Mouse (Mus musculus) lung, postnatal 25 days (tissue): ENCODE measurements around the gene Tdrd3.

ENCODE experiments used
- DNase-seq: peaks from one replicate; pipeline ENCODE4 v3.0.0; 2022; ENCODE audit warnings: low spot score

The Tdrd3 gene

DNA sequence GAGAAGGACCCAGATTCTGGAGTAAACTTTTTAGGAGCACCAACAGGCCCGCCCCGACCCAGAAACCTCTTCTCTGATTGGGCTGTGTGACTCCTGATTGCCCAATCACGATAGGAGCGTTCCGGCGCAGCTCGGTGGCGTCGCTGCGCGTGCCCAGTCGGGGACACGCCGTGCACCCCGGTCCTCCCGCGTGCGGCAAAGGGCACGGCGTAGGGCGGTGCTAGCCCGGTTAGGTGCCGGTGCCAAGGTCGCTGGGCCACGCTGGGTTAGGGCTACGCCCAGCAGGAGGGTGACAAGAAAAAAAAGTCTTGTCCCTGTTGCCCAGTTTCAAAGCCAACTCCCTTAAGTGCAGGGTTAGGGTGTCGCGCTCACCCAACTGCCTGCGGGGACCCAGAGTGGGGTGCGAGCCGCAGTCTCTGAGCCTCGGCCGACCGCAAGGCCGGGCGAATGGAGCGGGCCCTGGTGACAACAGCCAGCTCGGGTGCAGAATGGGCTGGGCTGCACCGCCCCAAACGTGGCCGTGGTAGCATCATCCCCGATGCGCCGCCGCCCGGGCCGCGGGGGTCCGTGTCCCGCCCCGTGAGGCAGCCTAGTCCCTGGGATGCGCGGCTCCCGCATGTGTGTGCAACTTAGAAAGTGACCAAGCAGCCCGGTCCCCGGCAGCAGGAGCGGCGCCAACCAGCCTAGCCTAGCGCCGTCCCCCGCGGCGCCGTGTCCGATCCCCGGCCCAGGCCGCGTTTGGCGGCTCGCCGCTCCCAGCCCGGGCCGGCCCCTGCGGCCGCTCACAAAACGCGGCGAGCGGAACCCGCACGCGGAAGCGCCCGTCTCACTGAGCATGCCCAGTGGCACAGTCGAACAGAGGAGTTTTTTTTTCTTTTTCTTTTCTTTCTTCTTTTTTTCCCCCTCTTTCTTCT, at the start of gene Tdrd3:
Tdrd3 (plus strand) TSS at position 832 of the 914 bp plus-strand sequence.
- peak; percentile 97 for DNase-seq

DNA sequence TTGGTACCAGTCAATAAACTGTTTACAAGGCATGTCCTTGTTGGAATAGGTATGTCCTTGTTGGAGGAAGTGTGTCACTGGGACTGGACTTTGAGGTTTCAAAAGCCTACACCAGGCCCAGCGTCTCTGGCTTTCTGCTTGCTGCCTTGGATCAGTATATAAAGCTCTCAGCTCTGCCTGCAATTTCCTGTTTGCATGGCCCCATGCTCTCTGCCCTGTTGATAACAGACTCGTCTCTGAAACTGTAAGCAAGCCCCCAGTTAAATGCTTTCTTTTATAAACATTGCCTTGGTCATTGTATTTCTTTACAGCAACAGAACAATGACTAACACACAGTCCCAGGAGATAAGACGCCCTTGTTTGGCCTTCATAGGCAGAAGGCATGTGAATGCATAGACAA, 49.3 kb upstream of the Tdrd3 start:
- peak; percentile 48 for DNase-seq

DNA sequence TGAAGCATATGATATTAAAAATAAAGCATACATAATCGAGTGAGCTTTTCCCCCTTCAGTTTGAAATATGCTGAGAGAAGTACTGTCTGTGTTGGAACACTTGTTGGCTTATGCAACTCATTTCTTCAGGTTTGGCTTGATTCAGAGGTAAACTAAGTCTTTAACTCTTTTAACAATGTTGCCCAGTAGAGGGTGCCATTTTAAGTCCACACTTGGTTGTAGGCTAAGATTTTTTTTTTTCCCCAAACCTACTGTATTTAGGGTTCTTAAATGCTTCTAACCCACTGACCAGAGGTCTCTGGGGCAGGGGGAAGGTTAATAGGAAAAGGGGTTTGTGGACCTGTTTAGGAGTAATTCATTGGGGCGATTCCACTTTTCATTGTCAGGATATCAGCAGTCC, 33.4 kb upstream of the Tdrd3 start:
- DNase-seq = no peak

DNA sequence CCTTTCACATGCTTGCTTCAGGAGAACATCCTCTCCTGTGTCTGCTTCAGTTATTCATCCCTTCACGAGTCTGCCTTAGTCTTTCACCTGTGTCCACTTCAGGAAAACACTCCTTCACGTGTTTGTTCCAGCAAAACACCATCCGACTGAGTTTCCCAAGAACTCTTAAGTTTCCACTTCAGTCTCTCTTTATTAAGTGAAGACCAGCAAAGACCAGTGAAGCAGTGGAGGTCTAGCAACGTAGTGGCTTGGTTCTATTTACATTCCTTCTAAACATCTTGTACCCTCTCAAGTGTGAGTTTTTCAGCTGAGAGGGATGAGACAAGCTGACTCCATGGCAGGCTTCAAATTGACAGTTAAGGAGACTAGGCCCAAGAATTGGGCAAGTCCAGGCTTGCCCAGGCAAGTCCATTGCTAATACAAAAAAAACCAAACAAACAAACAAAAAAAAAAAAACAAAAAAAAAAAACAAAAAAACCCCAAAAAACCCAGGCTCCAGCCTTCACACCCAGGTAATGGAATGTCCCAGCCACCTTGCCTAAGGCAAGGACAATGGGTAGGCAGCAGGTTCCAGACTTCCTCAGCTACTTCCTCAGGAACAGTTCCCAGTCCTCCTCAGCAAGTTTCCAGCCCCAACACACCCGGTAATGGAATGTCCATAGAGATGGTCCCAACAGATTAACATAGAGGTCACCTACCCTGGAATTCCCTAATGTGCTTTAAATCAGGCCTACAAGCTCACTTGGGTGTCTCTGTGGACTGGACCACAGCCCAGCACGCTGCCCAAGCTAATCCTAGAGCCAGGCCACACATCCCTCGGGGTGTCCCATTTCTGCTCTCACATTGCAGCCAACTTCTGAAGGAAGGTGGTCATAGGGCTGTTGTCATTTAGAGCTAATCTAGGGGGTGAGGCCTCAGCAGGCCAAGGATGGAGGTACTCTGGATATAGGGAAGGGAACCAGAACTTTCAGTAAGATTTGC, 31.9 kb upstream of the Tdrd3 start:
- peak; percentile 70 for DNase-seq

DNA sequence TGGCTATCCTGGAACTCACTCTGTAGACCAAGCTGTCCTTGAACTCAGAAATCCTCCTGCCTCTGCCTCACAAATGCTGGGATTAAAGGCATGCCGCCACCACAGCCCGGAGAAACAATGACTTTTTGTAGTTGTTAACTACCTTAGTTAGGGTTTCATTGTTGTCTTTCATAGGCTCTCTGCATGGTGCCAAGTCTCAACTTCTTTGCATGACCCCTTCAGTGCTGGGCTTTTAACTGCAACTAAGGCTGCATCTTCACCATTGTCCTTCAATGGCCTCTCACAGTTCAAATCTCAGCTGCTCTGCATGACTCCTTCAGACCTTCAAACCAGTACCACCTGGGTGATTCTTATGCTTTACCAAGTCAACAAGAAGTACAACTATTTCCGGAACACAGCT, 23.3 kb upstream of the Tdrd3 start:
- DNase-seq = no peak

DNA sequence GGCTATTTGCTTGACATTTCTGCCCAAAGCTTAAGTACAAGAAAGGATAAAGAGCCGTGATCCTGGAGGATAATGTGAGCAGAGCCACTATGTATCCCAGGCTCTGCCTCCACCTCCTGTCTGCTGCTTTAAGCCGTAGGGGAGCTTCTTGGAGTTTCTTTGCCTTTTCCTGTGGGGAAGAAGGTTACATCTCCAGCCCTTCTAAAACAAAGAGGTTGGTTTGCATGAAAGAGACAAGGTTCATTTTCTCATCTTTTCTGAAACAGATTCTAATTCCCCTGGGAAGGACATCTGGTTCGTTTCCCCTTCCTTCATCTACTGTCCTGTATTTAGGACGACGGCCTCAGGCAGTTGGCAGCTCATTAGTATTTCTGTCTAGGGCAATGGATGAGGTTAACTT, 19.8 kb upstream of the Tdrd3 start:
- no peak for DNase-seq

DNA sequence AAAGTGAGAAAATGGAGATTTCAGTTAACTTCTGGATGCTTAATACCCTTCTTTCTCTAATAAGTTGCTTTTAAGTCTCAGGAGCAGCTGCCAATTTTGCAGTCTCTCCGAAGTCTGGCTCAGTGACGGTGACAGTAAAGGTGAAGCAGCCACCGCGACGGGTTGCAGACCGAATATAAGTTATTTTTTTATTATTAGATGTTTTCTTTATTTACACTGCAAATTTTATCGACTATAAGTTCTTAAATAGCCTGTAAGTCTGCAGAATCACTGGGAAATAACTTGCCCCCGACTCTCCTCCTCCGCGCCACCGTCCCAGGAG, 992 bp upstream of the Tdrd3 start:
- DNase-seq = no peak

DNA sequence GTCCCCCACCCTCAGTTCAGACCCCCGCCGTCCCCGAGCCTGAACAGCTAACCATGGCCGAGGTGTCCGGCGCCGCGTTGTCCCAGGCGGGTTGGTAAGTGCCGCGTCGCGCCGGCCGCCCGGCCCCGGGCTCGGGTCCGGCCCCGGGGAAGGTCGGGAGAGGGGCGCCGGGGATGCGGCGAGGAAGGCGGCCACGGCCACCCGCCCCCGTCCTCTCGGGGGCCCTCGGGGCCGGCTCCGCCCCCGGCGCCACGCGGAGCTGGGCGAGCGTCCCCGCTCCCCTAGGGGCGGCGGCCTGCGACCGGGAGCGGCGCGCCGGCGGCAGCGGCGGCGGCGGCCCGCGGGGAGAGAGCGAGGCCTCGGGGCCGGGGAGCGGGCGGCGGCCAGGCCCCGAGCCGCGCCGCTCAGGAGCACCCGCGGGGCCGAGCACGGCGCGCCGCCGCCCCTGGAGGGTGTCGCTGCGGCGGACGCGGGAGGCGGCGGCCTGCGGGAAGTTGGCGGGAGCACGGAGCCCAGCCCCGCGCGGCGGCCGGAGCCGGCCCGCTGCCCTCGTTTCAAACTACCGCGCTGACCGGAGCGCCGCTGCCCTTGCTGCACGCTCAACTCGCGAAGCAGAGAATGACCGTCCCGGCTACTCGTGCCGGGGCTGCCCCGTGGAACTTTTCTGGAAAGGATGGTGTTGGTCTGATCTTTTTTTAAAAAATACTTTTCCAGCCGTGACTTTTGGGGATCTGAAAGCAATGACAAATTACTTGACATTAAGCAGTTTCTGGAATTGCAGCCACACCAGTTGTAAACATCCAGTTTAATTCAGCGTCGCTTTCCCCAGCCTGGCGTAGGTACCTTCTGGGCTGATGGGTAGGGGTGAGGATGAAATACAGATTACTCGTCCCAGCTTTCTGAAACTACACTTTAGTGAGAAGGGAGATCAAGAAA, 584 bp downstream of the Tdrd3 start:
- peak; percentile 41 for DNase-seq

DNA sequence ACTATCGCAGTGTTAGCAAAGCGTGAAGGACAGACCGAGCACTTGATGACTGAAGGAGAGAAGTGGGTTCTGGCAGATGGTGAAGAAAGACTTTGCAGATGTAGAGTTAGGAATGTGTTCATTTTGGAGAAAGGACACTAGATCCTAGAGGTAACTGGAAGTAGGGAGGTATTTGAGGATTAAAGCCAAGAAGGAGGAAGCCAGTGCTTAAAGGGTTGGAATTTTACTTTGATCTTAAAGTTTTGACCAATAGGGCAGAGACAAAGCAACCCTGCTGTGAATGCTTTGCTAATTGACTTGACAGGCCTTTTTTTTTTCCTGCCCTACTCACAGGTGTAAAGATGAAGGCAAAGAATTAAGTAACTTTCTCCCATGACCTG, 1.2 kb downstream of the Tdrd3 start:
- no peak for DNase-seq

DNA sequence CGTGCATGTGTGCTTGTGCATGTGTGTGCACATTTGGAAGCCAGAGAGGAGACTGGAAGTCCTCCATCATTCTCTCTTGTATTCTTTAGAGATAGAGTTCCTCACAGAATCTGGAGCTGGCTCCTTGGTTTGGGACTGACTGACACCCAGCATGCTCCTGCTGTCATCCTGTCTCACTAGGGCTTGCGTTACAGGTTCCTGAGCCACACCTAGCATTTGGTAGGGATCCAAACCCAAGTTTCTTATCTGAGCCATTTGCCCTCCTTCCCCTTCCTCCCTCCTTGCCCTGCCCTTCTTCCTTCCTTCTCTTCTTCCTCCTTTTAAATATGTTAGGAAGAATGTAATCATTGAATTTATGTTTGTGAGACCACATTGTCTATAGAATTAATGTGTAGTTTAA, 3.3 kb downstream of the Tdrd3 start:
- no peak for DNase-seq

DNA sequence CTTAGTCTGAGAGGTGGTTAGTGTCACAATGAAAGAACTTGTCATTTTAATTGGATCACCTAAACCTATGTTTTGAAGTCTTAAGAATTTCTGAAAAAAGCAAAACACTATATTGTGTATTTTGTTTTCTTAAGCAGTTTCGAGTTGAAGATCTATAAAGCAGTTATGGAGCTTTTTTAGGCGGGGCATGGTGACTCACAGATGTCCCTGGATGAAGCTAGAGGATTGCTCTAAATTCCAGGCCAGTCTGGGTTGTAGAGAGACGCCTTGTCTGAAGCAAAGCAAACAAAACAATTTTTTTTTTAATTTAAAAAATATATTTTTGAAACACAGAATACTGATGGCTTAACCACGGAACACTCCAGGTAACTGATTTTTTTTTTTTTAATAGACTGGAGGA, 4.1 kb downstream of the Tdrd3 start:
- no peak for DNase-seq

DNA sequence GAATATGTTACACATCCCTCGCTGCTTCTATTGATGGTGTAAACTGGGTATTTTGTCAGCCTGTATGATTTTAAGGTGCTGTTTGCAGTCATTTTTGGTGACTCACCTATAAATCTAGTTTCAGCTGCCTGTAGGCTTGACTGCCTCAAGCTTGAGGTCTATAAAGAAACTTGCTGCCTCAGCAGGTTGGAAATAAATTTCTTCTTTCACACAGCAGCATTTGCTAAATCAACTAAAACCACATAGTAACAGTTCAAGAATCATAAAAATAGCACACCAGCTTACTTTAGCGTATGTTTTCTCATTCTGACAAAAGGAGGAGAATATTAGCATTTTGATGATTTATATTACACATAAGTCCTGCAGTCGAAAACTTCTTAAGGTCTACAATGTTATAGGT, 6.0 kb downstream of the Tdrd3 start:
- no peak for DNase-seq

DNA sequence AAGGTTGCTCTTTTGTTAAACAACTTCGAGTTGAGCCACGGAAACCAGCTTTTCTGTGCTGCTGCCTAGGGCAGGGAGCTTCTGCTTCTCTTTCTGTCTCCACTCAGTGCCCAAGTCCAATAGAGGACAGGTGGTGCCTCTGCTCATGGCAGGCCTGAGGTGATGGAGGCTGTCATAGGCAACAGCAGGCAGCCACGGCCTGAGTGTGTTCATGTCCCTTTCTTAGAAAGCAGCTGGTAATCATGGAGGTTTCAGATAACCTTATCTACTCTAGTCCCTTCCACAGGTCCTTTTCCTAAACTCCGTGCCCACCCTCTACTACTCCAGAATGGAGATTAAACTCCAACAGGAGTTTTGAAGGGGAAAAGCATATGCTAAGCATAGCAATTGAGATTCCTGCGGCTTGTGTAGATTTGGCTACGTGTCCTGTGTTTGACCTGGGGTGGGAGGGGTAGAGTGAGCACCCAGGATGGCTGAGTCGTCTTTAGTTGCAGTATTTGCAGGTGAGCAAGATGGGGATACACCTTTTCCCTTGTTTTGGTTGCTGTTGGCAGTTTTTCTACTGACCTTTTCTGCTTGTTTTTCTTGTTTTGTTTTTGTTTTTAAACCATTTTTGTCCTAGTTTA, 10.0 kb downstream of the Tdrd3 start:
- DNase-seq = no peak

DNA sequence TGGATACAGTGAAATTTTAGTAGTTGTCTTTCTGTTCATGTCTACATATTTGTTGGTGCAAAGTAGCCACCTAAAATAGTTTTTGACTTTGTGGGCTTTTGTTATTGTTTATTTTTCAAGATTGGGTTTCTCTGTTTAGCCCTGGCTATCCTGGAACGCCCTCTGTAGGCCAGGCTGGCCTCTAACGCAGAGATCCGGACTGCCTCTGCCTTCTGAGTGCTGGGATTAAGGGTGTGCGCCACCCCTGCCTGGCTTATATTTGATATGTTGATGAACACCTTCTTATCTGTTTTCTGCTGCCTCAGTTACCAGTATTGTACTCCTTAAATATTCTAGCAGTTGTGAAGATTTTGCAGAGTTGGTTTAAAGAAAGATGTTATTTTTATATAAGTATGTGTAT, 10.6 kb downstream of the Tdrd3 start:
- no peak for DNase-seq

DNA sequence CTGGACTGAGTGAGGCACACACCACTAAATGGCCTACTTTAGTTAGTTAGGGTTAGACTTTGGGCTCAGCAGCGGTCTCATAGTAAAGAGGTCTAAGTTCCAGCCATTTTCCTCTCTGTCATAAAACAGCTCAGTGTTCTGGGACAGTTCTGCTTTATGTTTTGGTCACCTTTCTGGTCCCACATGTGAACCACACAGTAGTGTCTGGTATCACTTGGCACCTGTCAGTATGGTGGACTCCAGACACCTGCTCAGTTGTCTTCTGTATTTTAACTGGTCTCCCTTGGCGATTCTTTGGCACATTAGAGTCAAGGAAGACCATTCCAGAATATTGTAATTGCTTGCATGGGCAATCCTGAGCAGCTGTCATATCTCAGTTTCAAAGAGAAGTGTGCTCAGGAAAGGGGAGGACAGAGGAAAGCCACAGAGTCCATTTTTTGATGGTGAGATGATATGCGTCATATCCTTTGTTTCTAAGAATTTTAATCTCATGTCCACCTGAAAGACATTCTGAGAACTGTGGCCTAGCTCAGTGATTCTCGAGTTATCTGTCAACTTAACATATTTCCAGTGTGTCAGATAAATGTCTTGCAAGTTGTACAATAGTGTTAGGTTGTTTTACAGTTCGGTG, 11.3 kb downstream of the Tdrd3 start:
- DNase-seq = no peak

DNA sequence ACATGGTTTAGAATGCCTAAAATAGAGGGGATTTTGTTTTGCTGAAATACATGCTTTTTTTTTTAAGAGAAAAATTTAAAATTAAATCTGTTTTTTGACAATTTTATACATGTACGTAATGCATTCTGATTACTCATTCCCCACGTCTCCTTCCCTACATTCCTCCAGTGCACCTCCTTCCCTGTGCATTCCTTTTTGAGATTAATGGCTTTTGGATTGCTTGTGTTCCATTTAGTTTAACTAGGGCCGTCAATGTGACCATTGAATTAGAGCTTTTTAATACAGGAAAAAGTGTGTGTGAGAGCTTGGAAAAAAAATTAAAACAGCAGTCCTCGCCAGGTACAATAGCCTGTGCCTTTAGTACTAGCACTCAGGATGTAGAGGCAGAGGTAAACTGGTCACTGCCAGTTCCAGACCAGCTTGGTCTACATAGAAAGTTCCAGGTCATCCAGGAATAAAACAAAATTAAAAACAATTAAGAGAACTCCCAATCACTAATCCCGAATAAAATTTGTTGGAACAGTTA, 17.0 kb downstream of the Tdrd3 start:
- DNase-seq = no peak

DNA sequence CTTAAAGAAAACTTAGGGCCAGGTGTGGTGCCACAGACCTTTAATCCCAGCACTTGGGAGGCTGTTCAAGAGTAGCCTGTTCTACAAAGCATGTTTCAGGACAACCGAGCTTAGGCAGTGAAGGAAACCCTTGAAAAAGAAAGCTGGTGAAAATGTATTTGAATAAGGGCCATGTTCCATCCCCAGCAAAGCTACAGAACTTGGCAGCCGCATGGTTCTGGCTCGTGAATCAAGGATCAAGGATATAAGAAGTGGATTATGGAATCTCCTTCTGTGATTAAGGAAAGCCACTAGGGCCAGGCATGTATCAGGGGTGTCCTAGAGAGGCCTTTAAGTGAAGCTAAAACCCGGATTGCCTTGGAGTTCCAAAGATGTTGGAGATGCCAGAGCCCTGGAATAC, 18.9 kb downstream of the Tdrd3 start:
- no peak for DNase-seq

DNA sequence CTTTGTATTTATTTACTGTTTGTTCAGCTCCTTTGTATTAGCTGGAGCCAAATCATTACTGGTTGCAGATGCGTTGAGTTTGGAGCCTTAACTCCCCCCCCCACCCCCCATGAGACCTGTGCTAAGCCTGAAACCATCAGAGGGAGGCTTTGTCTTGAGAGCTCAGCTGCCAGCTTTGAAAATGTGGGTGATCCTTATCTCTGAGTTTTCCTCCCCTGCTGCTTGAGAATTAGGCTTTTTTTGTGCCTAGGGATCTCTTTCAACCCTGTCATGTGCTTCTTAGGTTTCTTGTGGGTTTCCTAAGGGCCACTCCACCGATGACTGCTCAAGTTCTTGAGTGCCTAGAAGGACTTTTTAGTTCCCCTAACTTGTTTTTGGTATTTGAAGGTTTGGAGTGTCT, 23.3 kb downstream of the Tdrd3 start:
- peak; percentile 38 for DNase-seq

DNA sequence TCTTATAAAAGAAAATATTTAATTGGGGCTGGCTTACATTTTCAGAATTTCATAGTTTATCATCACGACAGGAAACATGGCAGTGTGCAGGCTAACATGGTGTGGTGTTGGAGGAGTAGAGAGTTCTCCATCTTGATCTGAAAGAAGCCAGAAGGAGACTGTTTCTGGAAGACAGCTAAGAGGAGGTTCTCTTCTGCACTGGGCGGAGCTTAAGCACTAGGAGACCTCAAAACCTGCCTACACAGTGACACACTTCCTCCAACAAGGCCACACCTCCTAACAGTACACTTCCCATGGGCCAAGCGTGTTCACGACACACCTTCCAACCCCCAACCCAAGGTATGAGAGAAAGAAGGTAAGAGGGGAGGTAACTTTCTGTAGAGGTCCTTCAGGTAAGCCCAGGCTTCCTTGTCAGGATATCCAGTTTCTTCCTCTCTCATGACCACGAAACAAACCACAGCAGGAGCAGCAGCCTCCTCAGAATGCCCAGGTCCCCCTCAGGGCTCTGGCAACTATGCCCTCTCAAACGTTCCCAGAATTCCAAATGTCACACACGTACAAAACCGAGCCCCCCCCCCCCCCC, 30.0 kb downstream of the Tdrd3 start:
- DNase-seq = no peak

DNA sequence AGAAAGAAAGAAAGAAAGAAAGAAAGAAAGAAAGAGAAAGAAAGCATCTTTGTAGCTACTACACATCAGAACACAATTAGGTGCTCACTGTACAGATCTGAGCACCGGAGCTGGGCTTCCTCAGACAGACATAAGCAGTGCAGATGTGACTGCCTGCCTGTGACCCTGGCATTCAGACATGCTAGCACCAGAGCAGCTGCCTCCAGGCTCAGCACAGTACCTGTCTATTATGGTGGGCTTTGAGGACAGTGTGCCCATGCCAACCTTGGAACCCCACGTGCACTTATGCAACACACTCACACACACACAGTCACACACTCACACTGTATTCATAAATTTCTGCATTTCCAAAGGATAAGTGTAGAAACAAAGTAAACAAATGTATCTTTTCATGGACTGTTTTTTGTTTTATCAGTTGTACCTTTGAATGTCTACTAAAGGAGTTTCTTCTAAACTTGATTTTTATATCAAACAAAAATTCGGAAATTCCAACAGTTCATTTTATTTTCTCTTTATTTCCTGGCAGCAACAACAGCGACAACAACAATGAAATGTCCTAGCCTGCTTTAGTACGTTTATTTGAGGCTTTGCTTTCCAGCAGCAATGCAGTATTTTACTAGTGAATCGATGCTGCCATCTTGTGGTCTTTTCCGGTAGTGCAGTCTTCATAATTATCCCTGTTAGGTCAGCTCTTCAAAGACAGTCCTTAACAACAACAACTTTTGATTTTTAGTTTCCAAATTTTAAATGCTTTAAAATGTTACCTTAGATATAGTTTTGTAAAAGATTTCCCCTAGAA, 35.4 kb downstream of the Tdrd3 start:
- peak; percentile 75 for DNase-seq
